Mouse (Mus musculus) heart, adult 2 months (tissue): ENCODE data around the gene Gm20388.

ENCODE experiments used
- CTCF ChIP-seq: fragments of 200-600 bp; IDR thresholded peaks from 2 replicates; pipeline ENCODE4 v1.8.1; 2022; ENCODE audit warnings: antibody characterized with exemption, mild to moderate bottlenecking, moderate library complexity
- POLR2A ChIP-seq: fragments of 200-500 bp; IDR thresholded peaks from 2 replicates; pipeline ENCODE4 v1.6.1; 2011; ENCODE audit warnings: mild to moderate bottlenecking, low read depth, low read length, control low read depth; ENCODE audit not compliant: insufficient read depth

GRCm38 (mm10) chr8:120110966-120111365 is 200.3 kb downstream of the Gm20388 start:
- no peak for TF ChIP-seq CTCF
- no peak for TF ChIP-seq POLR2A
